Mouse (Mus musculus): ENCODE measurements around the gene Adgrg2. TPM values are rescaled to one million over a fixed set of nuclear protein-coding genes. Genes with fewer than 3 reads are reported as not detected.

The Adgrg2 gene
- 1 to 10 TPM in 1 of 4 experiments, under 1 TPM in 3; 0.41 to 1.6 (median 0.82) TPM for total RNA-seq (2022)

DNA sequence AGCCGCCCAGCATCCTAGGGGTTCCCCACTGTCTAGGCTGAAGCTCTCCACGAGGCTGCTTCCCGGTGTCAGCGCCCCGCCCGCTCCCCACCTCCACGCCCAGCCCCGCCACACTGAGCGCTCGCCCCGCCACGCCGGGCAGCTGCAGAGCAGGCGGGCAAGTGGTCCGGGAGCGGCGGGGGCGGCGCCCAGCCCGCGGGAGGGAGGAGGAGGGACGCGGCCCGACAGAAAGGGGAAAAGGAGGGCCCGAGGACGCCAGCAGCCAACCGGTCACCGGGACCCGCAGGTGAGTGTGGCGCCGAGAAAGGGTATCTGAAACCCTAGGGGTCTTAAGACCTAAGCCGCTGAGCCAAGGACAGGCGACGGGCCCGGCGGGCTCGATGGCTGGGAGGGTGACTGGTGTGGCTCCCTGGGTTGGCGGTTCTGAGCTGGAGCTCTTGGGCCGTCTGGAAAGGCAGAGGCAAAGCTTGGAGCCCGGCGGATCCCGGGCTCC lies at the start of gene Adgrg2:
Adgrg2 (plus strand) TSS at position 227 of the 493 bp plus-strand sequence.
- no peak for DNase-seq (ENCODE audit: low spot score in 2 of 2)

GRCm38 (mm10) chrX:160350995-160351394 lies 39.5 kb upstream of the Adgrg2 start:
- DNase-seq (ENCODE audit: low spot score in 2 of 2), result no peak

- no peak for DNase-seq (ENCODE audit: low spot score in 2 of 2)
Observed at GRCm38 (mm10) chrX:160351967-160352677, 38.4 kb upstream of the Adgrg2 start.

DNA sequence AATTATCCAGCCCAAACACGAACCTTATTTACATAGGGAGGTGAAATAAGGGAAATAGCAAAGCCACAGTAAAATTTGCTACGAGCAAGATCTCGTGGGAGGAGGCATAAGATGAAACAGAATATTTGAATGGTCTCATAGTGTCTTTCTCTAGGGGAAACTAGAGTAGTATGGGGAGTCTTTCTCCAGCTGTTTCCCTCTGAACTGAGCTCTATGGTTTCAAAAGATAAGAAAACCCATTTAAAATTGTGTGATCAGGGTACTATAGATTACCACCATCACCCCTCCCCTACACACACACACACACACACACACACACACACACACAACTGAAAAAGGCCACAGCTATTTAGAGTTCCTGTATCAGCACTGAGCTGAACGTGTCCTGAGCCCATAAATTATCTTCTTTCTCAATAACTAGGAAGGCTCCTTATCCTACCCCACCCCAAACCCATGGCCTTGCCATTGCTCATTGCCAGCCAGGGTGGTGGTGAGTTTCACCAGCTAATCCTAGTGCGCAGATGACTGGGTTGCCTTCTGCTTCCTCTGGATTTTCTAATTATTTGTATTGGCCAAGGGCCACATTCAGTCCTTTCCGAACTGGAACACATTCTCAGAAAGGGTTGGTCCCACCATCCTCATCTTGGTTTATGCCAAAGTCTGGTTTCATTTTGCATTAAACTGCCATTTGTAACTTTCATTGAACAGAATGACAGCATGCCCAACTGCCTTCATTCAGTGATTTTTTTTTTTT lies 5.6 kb upstream of the Adgrg2 start:
- DNase-seq (ENCODE audit: low spot score in 2 of 2), result no peak

- DNase-seq (ENCODE audit: low spot score in 2 of 2), result no peak
Observed at GRCm38 (mm10) chrX:160385502-160385772, 5.1 kb upstream of the Adgrg2 start.

DNA sequence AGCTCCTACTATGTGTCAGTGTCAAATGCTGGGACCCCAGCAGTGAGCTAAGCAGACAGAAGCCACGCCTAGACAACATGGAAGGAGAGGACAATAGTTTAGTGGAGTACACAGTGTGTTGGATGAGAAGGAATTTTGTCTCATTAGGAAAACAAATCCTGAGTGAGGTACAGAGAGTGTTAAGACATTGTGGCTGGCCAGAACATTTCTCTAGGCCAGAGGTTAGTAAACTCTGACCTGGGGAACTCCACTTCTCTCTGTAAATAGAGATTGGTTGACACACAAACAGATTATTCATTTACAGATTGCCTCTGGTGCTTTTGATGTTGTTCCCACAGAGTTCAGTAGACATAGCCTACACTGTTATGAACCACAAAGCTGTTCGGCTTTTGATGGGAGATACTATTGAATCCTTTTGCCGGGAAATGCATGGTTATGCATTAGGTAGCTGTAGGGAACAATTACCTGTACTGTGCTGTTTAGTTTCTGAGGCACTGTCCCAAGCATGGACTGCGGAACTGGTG lies 22.5 kb downstream of the Adgrg2 start:
- DNase-seq (ENCODE audit: low spot score in 2 of 2), result no peak

- no peak for DNase-seq (ENCODE audit: low spot score in 2 of 2)
Observed at GRCm38 (mm10) chrX:160413881-160414395, 23.4 kb downstream of the Adgrg2 start.

GRCm38 (mm10) chrX:160418397-160418796 lies 27.9 kb downstream of the Adgrg2 start:
- no peak for DNase-seq (ENCODE audit: low spot score in 2 of 2)

DNA sequence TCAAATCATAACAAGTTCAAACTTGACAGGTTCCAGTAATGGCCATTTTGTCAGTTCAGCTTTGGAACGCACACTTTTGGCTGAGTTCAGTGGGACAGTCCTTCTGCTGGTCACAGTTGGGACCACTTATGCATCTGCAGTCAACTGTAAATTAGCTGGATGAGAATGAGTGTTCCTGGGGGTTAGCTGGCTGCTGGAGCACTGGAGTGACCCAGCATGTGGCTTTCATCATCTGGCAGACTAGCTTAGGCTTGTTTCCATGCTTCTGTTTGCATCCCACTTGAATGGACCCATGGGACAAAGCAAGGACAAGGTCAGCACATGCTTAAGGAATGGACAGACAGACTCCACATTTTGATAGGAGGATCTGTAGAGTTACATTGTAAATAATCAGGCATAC lies 33.2 kb downstream of the Adgrg2 start:
- no peak for DNase-seq (ENCODE audit: low spot score in 2 of 2)

- DNase-seq (ENCODE audit: low spot score in 2 of 2), result no peak
Observed at GRCm38 (mm10) chrX:160426486-160426885, 36.0 kb downstream of the Adgrg2 start.

GRCm38 (mm10) chrX:160426930-160427329 lies 36.4 kb downstream of the Adgrg2 start:
- DNase-seq (ENCODE audit: low spot score in 2 of 2), result no peak

- no peak for DNase-seq (ENCODE audit: low spot score in 2 of 2)
Observed at GRCm38 (mm10) chrX:160432192-160432591, 41.7 kb downstream of the Adgrg2 start.

DNA sequence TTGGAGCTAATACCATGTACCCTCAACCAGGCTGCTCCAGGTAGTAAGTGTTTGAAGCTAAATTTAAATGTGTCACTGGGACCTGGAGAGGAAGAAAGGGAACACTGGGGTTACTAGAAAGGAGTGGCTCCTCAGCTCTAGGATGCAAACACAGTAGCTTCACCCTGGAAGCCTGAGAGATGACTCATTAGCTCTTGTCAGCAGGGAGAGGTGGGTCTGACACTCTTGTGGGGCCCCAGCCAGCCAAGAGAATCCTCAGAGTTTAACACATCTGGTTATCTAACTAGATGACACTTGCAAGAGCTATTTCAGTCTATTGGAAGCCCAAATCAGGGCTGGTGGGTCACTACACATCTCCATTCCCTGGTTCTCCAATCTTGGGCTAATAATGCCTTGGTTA lies 50.8 kb downstream of the Adgrg2 start:
- no peak for DNase-seq (ENCODE audit: low spot score in 2 of 2)

DNA sequence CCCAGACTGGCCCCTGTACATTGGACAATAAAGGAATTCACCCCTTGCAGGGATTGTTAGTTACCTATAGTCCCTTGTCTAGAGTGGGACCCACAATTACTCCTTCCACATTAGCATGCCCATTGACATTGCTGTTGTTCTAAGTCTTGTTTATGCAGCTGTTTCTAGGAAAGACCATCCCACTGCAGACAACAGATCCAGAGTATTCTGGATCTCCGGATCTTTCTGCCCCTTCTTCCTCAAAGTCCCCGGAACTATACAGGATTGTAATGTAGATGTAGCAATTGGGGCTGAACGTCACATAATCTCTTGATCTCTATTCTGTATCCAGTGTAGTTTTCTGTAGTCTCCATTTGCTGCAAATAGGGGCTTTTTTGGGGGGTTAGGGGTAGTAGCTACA lies 57.9 kb downstream of the Adgrg2 start:
- no peak for DNase-seq (ENCODE audit: low spot score in 2 of 2)

DNA sequence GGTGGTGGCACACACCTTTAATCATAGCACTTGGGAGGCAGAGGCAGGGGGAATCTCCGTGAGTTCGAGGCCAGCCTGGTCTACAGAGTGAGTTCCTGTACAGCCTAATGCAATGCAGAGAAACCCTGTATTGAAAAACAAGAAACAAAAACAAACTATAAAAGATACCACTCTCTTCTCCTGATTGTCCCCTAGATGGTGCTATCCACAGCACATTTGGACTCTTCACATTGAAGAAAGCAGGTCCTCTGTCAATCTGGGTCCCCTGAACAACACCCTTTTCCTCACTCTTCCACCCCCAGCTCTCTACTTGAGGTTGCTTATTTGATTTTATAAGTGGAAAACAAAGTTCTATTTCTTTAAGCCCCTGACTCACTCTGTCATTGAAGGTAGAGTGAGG lies 58.9 kb downstream of the Adgrg2 start:
- no peak for DNase-seq (ENCODE audit: low spot score in 2 of 2)

DNA sequence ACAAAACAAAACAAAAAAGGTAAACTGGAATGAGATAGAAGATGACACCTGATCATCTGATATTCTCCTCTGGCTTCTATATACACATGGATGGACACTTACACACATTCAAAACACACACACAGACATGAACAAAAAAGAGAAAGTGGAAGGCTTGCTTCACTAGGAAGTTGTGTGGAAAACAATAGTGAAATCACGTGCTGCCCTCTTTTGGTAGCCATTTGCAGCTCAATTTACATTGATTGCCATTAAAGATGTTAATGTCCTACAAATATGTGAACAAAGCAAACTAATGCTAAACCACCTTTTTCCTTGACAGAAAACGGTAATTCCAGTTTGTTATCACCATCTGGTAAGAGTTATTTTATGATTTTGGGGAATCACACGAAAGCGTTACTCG lies 65.2 kb downstream of the Adgrg2 start:
- no peak for DNase-seq (ENCODE audit: low spot score in 2 of 2)

DNA sequence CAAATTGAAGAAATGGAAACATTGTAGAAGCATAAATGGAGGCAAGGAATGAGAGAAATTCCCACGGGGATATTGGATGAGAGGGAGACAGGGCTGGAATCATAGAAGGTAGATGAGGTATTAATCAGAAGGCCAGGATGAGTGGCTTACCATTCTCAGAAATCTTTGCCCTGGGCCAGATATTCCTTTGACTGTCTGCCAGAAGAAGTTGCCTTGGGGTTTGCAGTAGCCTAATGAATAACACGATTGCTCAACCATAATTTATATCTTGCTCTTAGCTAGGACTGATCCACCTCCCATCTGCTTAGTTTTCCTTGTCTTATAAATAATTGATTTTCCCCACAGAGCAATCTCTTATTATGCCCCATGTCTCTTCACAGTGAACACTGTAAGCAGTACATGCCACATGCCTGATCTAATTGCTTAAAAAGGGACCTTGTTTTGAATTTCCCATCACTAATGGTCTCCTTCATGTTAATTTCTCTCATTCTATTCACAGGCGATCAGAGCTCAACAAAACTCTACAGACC lies 80.8 kb downstream of the Adgrg2 start:
- DNase-seq (ENCODE audit: low spot score in 2 of 2), result no peak

- no peak for DNase-seq (ENCODE audit: low spot score in 2 of 2)
Observed at GRCm38 (mm10) chrX:160489784-160490183, 99.3 kb downstream of the Adgrg2 start.

GRCm38 (mm10) chrX:160494333-160494732 lies 103.8 kb downstream of the Adgrg2 start:
- no peak for DNase-seq (ENCODE audit: low spot score in 2 of 2)

DNA sequence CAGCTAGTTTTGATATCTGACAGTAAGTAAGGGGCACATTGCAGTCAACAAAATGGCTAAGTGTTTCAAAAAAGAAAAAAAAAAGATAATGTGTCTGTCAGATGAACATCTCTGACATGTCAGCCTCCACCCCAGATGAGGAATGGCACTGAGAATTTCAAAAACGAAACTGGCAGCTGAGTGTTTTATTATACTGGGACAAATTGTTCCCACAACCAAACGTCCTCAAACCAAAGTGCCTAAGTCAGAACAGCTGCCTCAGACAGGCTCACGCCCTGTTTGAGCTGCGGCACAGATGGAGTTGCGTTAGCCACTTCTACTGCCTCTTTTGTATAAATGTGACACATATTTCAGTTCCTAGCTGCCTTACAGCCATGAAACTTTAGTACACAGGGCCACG lies 104.4 kb downstream of the Adgrg2 start:
- DNase-seq (ENCODE audit: low spot score in 2 of 2), result peak in 1 of 2 experiments; percentile 15

DNA sequence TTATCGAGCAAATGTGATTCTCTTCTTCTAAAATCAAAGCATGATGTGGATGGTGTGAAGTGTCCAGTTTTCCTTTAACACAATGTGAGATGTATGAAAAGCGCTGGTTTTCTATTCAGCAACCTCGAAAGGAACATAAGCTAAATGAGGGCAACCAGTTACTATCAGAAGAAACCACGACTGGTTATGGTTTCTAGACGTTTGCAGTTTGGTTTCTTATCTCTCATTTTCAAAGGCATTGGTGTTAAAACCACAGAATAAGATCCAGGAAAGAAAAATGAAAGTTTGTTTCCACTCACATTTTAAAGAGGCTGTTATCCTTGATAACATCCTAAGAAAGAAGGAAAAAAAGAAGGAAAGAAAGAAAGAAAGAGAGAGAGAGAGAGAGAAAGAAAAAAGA lies 106.0 kb downstream of the Adgrg2 start:
- no peak for DNase-seq (ENCODE audit: low spot score in 2 of 2)

DNA sequence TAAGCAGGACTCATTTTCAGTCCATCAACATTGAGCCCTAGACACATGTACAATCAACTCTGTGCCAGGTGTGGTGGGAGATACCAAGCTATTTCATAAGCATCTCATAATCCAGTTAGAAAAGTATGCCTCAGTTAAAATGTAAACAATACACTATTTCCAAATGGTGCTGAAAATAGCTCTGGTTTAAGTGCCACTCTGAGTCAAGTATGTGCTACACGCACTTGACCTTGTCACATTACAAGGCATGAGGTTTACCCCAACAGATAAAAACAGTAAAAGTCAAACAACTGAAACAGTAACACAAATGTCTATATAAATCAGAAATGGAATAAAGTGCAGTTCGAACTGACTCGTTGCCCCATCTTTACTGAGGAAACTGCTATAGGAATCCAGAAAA lies 110.6 kb downstream of the Adgrg2 start:
- no peak for DNase-seq (ENCODE audit: low spot score in 2 of 2)
